Mouse (Mus musculus) heart, adult 9 months (tissue): ENCODE data around the gene Gm11639.
"Not testable (repeated sequence)": the region's sequence is repeated elsewhere in the genome, so short reads cannot be mapped to it uniquely, and the experiment has no call there.

Source experiments
- DNase-seq, 2 experiments: peaks; one replicate each; pipeline ENCODE4 v3.0.0; 2022; ENCODE audit warnings: low spot score in 2 of 2

Gene Gm11639

DNA sequence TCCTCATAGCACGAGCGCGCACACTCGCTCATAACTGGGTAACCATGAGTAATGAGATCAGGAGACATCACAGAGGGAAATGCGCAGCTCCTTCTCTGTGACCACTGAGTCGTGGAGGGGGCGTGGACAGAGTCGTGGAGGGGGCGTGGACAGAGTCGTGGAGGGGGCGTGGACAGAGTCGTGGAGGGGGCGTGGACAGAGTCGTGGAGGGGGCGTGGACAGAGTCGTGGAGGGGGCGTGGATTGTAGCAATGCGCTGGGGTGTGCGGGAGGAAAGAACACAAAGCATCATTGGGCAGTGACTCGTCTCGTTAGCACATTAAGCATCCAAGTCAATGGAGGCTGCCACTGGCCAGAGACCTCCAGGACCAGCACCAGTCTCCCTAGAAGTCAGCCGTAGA is 426.9 kb downstream of the Gm11639 start:
- not testable (repeated sequence) for DNase-seq

DNA sequence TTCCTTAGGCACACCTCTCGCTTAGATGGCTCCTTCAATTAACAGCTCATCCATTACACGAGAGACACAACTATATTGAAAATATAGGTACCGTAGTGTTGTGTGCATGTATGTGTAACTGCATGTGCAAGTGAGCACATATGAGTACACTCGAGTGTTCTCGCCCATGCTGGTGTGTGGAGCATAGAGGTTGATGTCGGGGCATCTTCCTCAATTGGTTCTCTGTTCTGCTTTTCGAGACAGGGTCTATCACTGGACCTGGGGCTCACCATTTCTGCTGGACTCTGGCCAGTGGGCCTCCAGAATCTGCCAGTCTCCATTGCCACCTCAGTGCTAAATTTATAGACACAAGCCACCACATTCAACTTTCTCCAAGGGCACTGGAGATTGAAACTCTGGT is 432.3 kb downstream of the Gm11639 start:
- no peak for DNase-seq

DNA sequence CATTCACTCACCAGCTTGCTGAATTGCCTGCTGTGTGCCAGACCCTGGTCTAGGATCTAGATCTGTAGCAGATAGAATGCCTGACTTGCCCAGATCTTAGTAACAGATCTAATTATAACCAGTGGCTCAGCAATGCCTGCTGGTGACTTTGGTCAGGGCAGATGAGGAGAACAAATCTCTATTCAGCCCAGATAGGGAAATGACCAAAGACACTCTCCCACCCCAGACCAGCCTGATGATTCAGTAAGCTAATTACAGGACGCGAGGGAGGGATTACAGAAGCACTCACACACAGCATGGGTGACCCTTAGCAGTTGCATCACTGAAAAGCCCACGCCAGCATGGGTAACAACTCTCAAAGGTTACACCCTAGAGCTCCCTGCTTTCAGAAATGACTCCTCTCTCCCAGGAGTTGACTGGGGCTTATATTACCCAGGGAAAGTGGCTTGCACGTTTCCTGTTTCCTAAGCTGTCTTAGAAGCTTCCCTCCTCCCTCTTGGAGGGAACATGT is 435.1 kb downstream of the Gm11639 start:
- DNase-seq, result no peak

DNA sequence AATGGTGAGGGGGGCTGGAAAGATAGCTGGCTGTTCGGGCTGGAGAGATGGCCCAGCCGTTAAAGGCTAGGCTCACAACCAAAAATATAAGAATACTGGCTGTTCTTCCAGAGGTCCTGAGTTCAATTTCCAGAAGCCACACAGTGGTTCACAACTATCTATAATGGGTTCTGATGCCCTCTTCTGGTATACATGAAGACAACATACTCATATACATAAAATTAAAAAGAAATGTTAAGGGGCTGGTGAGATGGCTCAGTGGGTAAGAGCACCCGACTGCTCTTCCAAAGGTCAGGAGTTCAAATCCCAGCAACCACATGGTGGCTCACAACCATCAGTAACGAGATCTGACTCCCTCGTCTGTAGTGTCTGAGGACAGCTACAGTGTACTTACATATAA is 436.3 kb downstream of the Gm11639 start:
- not testable (repeated sequence) for DNase-seq

DNA sequence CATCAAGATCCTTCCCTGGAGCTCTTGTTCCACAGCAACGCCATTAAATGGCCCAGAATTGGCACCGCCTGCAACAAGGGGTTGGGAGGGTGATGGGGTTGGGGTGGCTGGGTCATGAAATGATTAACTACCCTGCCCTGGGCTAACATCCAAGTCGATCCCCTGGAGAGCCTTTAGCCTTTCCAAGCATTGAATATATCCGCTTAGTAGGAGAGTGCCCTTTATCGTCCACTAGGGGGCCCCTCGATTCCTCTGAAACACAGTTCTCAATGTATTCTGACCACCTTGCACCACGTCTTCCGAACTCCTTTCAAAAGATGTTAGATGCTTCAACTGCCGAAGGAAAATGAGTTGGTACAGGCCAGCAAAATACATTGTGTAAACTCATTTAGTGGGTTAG is 438.5 kb downstream of the Gm11639 start:
- peak; percentile 9 to 22 for DNase-seq

DNA sequence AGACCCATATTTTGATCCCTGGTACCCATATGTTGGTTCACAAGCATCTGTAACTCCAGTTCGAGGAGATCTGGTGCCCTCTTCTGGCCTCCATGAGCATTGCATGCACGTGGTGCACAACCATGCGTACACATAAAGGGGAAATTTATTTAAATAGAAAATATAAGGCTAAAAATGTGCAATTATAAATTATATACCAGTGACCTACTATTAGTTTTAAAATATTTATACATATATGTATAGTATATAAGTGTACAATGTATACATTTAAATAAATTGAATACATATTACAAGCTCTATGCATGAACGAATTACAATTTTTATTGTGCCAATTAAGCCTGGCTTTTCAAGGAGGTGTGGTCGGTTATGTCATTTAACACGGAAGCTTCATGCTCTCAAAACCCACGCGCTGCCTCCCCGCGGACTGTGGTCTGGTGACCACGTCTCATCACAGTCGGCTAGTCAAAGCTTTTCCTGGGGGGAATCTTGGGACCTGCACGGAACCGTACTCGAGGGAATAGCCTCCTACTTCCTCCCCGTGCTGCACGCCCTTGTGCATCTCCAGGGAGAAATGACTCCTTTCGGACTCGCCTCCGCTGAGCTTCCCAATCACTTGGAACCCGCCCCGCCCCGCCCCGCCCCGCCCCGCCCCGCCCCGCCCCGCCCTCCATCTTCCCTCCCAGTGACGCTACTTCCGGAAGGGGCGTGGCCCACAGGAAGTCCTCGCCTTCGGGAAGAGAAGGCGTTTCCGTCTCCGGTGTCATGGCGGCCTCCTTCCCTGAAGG is 440.4 kb downstream of the Gm11639 start, which contains the start of gene Mettl2:
TSS of gene Mettl2 (plus strand) at position 691 of the 785 bp plus-strand sequence.
- DNase-seq, result peak; percentile 74 to 76

DNA sequence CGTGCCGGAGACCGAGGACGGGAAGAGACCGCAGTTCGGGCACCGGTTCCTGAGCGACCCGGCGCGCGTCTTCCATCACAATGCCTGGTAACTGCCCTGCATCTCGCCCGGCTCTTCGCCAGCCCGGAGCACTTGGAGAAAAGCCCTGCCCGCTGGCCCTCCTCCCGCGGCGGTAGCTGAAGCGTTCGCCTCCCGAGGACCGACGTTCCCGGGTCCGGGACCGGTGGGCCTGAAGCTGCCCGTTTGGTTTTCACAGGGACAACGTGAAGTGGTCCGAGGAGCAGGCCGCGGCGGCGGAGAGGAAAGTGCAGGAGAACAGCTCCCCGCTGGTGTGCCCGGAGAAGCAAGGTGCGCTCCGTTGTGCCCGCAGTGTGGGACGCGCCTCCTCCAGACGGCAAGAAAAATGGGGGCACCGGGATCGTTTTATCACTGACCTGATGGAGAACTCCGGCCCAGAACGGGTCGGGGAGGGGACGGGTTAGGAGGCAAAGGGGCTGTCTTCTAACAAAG is 441.1 kb downstream of the Gm11639 start:
- no peak for DNase-seq

DNA sequence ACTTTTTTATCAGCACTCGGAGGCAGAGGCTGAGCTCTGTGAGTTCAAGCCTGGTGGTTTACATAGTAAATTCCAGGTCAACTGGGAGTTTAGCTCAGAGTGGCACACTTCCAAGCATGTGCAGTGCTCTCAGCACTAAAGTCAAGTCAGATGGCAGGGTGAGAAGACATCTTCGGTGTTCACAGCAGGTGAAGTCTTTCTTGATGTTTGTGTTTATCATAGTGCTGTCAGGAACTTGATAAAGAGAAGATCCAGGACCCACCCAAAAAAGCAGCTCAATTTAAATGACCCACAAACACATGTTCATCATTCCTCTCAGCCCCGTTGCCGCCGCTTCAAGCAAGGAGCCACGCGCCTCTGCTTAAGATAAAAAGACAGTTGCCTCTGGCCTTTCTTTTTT is 450.2 kb downstream of the Gm11639 start:
- DNase-seq, result no peak

DNA sequence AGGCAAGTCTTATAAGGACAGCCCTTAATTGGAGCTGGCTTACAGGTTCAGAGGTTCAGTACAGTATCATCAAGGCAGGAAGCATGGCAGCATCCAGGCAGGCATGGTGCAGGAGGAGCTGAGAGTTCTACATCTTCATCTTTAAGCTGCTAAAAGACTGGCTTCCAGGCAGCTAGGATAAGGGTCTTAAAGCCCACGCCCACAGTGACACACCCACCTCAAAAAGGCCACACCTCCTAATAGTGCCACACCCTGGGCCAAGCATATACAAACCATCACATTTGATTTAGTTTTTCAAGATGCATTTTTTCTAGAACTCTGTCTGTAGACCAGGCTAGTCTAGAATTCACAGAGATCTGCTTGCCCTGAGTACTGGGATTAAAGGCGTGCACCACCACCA is 451.7 kb downstream of the Gm11639 start:
- DNase-seq, result not testable (repeated sequence)

DNA sequence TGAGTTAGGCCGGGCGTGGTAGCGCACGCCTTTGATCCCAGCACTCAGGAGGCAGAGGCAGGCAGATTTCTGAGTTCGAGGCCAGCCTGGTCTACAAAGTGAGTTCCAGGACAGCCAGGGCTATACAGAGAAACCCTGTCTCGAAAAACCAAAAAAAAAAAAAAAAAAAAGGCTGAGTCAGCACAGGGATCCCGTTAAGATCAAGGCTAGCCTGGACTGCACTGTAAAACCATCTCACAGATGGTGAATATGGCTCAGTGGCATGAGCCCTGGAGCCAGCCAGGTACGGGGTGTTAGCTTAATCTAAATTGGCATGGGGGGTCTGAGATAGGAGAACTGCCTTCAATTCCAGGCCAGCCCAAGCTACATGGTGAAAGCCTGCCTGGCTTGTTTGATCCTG is 455.0 kb downstream of the Gm11639 start:
- DNase-seq, result not testable (repeated sequence)

DNA sequence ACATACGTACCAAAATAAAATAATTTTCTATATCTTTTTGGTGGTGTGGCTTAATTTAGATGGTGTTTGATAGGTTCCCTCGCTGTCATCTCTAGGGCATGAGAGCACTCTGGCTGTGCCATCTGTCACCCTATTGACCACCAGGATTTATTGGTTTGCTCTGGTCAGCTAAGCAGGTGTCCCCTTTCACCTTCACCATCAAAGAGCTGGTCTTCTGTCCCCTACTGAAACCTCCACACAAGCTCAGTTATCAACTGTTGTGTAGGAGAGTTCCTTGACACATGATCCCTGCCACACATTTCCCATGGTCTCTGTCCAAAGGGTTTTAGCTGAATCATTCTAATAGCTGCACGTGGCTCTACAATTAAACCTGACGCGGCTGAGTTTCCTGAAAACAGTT is 455.6 kb downstream of the Gm11639 start:
- no peak for DNase-seq

DNA sequence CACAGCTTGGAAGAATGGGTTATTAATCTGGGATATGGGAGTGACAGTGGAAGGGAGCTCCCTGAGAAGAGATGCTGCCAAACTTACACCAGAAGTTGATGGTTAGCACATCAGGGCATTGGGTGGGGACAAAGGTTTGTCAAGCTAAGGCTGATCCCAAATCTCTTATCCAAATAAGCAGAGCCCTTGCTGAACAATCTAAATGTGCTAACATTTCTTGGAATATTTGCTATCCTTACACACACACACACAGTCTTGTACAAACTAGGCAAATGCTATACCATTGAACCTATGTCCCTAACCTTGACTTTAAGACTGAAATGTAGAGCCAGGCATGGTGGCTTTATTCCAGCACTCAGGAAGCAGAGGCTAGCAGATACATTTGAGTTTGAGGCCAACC is 458.1 kb downstream of the Gm11639 start:
- no peak for DNase-seq

DNA sequence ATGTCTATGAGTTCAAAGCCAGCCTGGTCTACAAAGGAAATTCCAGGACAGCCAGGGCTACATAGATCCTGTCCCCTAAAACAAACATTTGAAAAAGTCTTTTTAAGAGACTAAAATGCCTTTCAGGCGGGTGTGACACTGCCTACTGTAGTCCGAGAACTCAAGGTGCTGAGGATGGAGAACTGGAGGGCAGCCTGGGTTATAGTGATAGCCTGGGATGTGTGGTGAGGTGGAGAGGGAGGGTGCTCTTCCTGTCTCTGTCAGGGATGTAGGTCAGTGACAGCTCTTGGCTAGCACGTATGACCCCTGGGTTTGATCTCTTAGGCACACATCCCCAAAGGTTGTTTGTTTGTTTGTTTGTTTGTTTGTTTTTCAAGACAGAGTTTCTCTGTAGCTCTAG is 458.6 kb downstream of the Gm11639 start:
- DNase-seq, result no peak

DNA sequence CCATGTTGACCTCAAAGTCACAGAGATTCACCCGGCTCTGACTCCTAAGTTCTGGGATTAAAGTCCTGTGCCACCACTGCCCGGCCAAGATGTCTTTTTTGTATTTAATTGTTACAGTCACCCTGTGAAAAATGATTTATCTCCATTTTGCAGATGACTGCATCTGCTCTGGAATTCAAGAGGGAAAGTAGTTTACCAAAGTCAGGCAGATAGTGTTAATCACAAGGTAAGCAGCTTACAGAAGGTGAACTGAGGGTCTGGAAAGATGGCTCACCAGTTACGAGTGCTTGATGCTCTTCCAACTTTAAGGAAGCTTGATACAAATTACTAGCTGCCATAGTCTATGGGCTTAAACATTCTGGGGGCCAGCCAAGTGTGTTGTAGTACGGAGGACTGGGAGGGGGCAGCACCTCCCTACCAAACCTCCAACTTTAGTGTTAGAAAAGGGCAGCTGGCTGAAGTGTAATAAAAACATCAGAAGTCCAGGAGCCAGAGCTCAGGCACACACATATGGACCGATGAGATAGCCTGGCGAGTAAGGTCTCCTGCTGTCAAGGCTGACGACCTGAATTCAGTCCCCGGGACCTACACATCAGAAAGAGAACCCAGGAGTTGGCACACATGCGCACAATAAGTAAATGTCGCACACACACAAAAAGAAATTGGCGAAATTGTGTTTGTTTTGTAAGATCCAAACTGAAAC is 459.2 kb downstream of the Gm11639 start:
- no peak for DNase-seq

DNA sequence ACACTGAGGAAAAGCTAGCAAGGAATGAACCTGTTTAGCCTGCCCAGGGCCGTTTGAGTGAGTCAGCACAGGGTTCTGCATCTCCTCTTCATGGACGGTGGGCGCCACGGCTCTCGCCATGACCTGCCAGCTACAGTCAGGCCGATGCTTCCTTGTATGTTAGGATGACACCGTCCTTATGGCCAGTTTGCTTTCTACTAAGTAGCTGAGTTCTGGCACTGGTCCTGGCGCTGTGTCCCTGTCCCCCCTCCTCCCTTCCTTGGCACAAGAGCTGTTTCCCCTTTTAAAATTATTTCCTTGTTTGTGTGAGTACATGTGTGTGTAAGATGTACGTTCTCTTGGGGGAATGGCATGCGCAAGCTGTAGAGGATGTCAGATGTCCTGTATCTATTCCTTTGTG is 459.7 kb downstream of the Gm11639 start:
- no peak for DNase-seq

DNA sequence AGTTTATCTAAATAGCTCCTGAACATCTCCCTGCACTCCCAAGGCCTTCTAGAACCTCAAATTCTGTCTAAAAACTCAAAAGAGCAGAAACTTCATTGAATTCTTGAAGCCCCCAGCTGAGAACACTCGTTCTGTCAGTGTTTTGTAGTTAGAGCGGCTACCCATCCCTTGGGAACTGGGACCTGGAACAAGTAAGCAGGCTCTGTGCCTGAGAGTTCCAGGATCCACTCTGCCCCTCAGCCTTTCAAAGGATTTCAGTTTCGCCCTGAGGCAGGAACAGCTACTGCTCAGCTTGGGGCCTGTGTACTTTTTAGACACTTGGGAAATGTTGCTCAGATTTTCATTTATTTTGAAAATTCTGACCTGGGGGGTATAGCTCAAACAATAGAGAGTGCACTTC is 461.1 kb downstream of the Gm11639 start, which contains the start of gene Gm10842:
TSS of gene Gm10842 (plus strand) at position 301 of the 400 bp plus-strand sequence.
- DNase-seq, result no peak

DNA sequence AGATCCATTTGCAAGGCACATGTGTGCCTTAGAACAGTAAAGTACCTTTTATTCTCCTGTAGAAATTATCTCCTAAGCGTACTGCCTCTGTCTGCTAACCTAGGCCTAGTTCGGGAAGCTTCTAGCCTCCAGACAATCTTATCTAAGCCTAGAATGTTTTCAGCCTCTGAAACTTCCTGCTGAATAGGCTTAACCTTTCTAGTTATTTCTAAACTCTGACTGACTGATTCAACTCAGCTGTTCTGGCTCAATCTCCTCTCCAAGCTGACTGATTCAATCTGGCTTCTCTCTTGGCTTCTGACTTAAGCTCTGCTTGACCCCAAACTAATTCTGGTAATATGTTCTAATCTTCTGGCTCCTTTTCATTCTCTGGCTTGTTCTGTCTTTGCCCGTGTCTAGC is 463.8 kb downstream of the Gm11639 start:
- DNase-seq, result no peak

DNA sequence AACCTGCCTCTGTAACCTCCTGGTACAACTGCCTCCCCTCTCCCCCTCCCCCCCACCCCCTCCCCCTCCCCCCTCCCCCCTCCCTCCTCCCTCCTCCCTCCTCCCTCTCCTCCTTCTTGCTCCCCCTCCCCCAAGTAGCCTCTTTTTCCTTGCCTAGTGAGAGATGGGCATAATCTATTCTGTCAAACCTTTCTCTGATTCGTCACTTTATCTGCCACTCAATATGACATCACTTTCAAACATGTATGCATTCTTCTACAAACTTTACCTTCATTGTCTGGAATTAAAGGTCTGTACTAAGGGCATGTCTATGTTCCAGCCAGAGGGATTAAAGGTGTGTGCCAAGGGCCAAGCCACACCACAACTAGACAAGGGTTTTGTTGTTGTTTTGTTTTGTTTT is 464.3 kb downstream of the Gm11639 start:
- no peak for DNase-seq

DNA sequence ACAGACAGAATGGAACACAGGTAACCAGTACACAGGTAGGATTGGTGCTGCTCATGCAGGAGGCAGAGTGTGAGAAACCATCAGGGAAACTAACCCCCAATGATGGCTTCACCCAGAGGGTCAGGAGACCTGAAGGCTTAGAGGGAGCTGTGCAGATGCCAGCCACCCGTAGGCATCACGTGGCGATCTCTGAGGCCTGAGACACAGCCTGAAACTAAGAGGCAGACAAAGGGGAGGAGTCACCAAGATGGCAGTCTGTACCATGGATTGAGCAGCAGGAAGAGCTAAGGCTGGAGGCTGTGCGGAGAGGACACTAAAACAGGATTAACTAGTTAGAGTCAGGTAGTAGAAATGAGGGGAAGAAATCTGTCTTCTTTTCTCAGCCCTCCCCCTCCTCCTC is 465.2 kb downstream of the Gm11639 start:
- no peak for DNase-seq

DNA sequence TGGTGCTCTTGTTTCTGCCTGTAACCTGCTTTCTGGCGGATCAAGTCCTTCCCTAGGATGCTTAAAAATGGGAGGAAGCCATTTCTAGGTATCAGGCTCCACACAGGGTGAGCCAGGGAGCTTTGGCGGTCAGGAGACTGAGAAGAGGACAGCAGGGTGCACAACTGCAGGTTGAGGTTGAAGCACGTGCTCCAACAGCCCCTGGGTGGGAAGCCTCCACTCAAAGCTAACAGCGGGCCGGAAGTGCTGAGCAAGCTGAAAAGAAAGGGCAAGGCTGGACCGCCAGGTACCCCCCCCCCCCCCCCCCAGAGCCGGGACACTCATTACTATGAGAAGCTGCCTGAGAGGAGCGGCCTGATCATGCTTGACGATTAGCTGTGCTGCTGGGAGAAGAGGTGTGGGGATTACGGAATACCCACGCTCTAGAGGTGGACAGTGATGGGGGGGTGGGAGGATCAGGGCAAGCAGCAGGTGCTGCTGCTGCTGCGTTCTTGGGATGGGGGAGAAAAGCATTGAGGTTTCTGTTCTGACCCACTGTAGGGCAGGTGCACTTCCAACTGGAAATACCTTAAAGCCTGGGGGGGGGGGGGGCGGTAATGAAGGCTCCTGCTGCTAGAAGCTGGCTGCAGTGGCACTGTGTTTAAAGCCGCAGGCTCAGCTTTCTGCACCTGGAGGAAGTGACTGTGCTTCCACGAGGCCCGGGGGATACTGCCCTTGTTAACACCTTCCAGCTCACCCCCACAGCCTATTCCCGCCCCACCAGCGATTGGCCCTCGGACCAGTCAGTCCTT is 465.9 kb downstream of the Gm11639 start:
- DNase-seq, result no peak

DNA sequence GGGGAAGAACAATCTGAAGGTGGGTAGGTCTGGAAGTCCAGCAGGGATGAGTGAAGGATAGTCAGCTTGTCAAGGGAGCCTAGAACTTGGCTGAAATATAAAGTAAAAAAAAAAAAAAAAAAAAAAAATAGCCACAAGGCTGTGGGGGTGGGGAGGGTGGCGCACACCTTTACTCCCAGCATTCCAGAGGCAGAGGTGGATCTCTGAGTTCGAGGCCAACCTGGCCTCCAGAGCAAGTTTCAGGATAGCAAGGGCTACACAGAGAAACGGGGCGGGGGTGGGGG is 466.5 kb downstream of the Gm11639 start:
- no peak for DNase-seq

DNA sequence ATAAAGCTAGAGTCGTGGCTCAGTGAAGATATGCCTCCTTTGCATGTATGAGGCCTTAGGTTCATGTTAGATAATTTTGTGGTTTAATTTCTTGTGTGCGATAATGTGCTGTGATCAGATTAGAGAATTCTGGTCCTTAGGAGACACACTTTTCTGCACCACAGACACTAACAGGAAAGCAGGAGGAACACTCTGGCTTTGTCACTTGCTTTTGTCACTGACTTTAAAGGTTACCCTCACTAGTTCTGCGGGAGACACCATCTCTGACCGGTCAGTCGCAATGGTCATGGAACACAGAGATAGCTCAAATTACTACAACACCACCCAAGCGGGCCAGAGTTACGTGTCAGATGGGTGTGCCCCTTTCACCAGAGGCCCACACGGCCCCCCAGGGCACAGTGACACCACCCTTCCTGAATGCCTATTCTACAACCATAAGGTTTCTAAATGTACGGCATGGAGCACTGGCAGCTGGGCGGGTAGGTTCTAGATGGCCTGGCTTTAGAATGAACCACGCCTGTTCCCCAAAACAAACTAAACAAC is 466.9 kb downstream of the Gm11639 start:
- no peak for DNase-seq
